Mouse (Mus musculus) forebrain, embryonic 15.5 days (tissue): ENCODE results near the gene 4933407L21Rik. TPM values are rescaled to one million over a fixed set of nuclear protein-coding genes. Genes with fewer than 3 reads are reported as not detected.

Source experiments
- ATAC-seq: fragments of 200-750 bp; cut with Nextera tagmentation; replicated peaks from 2 replicates; pipeline ENCODE4 v1.8.0; 2017; ENCODE audit warnings: mild to moderate bottlenecking, moderate TSS enrichment, moderate library complexity
- H3K27ac ChIP-seq: fragments of 300-500 bp; sonication (generic); replicated peaks from 2 replicates; pipeline ENCODE4 v1.5.1; 2015; ENCODE audit warnings: mild to moderate bottlenecking, inconsistent platforms
- H3K27me3 ChIP-seq: fragments of 300-500 bp; sonication (generic); 2 replicates; pipeline ENCODE4 v1.6.1; 2015; ENCODE audit warnings: inconsistent platforms
- H3K36me3 ChIP-seq: fragments of 300-500 bp; sonication (generic); 2 replicates; pipeline ENCODE4 v1.6.1; 2015; ENCODE audit warnings: mild to moderate bottlenecking, inconsistent platforms
- H3K4me1 ChIP-seq: fragments of 300-500 bp; sonication (generic); 2 replicates; pipeline ENCODE4 v1.6.1; 2015; ENCODE audit warnings: inconsistent platforms
- H3K4me2 ChIP-seq: fragments of 300-500 bp; sonication (generic); replicated peaks from 2 replicates; pipeline ENCODE4 v1.6.1; 2015; ENCODE audit warnings: mild to moderate bottlenecking, inconsistent platforms
- H3K4me3 ChIP-seq: fragments of 300-500 bp; sonication (generic); 2 replicates; pipeline ENCODE4 v1.5.1; 2015; ENCODE audit warnings: mild to moderate bottlenecking, inconsistent platforms
- H3K9ac ChIP-seq: fragments of 300-500 bp; sonication (generic); replicated peaks from 2 replicates; pipeline ENCODE4 v1.6.1; 2015; ENCODE audit warnings: mild to moderate bottlenecking, inconsistent platforms
- H3K9me3 ChIP-seq: fragments of 300-500 bp; sonication (generic); 2 replicates; pipeline ENCODE4 v1.6.1; 2016; ENCODE audit warnings: inconsistent platforms
- WGBS: fragments of 180-500 bp; shearing (Covaris S2); methylation state at CpG from one replicate; pipeline ENCODE4 v1.1.7; 2015; ENCODE audit warnings: mixed read lengths; 5-methylcytosine and 5-hydroxymethylcytosine counted together
- polyA plus RNA-seq: library from polyadenylated mRNA; unstranded; fragments of >200 nt; fragmentation: Nextera tagmentation; extraction: Ambion mirVana; gene quantifications from 2 replicates; pipeline ENCODE4 v1.2.1, GENCODE M21; 2015

The 4933407L21Rik gene
- polyA plus RNA-seq, 1 experiment from 2014 or later: 4.4 TPM

DNA sequence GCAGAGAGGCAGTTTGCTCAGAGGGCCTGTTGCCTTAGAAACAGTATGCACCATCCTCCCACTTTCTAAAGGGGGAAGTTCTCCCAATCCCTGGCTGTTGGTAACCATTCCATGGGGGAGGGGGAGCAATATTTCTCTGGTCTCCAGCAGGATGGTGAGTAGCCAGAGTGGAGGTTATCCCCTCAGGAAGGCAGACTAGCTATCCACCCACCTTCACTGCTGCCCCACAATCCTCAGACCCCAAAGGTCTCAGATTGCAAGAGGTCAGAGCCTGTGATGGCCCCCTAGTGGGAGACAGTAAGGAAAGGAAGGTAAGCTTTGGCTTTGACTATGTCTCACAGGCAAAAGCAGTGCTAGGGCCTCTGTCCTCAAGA lies 28.9 kb upstream of the 4933407L21Rik start:
- peak overlapping the region; percentile 84 for H3K4me2 ChIP-seq
- no peaks in the 10 kb centered on the region for H3K9me3 ChIP-seq
- H3K4me3 ChIP-seq: no peak overlapping the region
- H3K27ac ChIP-seq: peak overlapping the region; percentile 88
- H3K36me3 ChIP-seq: peaks cover 5% of the 10 kb centered on the region; the same call in 1 of the 2 replicates
- H3K27me3 ChIP-seq: no peaks in the 10 kb centered on the region
- peaks cover 77% of the 10 kb centered on the region for H3K4me1 ChIP-seq
- H3K9ac ChIP-seq: 0 out of 2 replicates have a peak overlapping the region, but pooled peaks have one; percentile 15
- no peak for ATAC-seq

GRCm38 (mm10) chr1:85900521-85901333 lies 27.6 kb upstream of the 4933407L21Rik start:
- Histone ChIP-seq H3K4me1 (peaks cover 70% of the 10 kb centered on the region), H3K36me3 (peaks cover 18% of the 10 kb centered on the region), H3K27me3 (no peaks in the 10 kb centered on the region), H3K4me2 (no peak overlapping the region), H3K9ac (no peak overlapping the region), H3K27ac (peak overlapping the region; percentile 88), H3K4me3 (no peak overlapping the region), H3K9me3 (no peaks in the 10 kb centered on the region)
- ATAC-seq: no peak
- WGBS: 76% methylated on average over 7 of the region's 7 CpGs

DNA sequence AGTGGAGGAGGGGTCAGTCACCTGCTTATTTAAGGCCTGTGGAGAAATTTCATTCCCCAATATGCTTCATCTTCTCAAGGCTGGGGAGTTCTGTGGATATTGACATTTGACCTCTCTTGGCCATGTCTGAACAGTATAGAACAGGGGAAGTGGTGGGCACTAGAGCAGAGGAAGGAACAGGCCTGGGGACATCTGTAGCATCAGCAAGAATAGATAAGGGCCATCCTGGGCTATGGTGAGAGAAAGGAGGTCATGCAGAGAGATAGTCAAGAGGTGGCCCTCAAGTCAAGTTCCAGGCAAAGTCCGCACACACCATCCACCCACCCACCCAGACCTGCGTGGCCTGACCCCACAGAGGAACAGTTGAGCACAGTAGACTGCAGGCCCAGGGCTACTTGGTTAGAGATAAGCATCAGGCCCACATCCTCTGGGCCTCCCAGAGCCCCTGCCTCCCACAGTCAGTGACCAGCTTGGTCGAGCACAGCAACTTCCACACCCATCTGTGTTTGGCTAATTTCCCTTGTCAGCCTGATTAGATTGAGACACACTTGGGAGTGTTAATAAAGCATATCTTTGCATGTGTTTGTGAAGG lies 26.7 kb upstream of the 4933407L21Rik start:
- Histone ChIP-seq H3K9ac (no peak overlapping the region), H3K4me2 (no peak overlapping the region), H3K27ac (peak overlapping the region; percentile 80), H3K36me3 (peaks cover 27% of the 10 kb centered on the region), H3K9me3 (no peaks in the 10 kb centered on the region), H3K27me3 (no peaks in the 10 kb centered on the region), H3K4me3 (no peak overlapping the region), H3K4me1 (peaks cover 61% of the 10 kb centered on the region)
- 47% methylated on average over 3 of the region's 3 CpGs for WGBS
- ATAC-seq: peak; percentile 53

DNA sequence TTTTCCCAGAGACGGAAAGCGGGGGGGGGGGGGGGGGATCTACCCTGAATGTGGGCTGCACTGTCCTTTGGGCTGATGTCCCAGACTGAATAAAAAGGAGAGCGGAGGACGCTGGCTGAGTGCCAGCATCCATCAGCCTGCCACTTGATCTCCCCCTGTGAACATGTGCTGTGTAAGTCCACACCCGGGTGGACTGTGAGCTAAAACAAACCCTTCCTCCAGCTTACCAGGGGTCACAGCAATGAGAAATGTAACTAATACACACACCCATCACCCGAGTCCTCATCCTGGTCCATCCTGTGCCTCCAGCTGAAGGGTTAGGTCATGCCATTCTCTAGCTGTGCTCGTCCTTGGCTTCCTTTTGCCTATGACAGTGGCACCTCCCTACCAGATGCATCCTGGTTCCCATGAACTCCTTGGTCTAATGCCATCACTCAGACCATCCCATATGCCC lies 26.1 kb upstream of the 4933407L21Rik start:
- Histone ChIP-seq H3K4me2 (no peak overlapping the region), H3K4me1 (peaks cover 56% of the 10 kb centered on the region), H3K27ac (peak overlapping the region; percentile 80), H3K9ac (no peak overlapping the region), H3K36me3 (peaks cover 31% of the 10 kb centered on the region), H3K9me3 (no peaks in the 10 kb centered on the region), H3K4me3 (no peak overlapping the region), H3K27me3 (no peaks in the 10 kb centered on the region)
- 9% methylated on average over 7 of the region's 7 CpGs for WGBS
- peak; percentile 66 for ATAC-seq

- Histone ChIP-seq H3K9me3 (no peaks in the 10 kb centered on the region), H3K4me3 (no peak overlapping the region), H3K36me3 (peaks cover 43% of the 10 kb centered on the region), H3K27me3 (no peaks in the 10 kb centered on the region), H3K4me2 (no peak overlapping the region), H3K27ac (no peak overlapping the region), H3K4me1 (peaks cover 9% of the 10 kb centered on the region), H3K9ac (no peak overlapping the region)
- ATAC-seq: no peak
- WGBS: 93% methylated on average over 12 of the region's 12 CpGs
Observed at GRCm38 (mm10) chr1:85906892-85907291, 21.4 kb upstream of the 4933407L21Rik start.

DNA sequence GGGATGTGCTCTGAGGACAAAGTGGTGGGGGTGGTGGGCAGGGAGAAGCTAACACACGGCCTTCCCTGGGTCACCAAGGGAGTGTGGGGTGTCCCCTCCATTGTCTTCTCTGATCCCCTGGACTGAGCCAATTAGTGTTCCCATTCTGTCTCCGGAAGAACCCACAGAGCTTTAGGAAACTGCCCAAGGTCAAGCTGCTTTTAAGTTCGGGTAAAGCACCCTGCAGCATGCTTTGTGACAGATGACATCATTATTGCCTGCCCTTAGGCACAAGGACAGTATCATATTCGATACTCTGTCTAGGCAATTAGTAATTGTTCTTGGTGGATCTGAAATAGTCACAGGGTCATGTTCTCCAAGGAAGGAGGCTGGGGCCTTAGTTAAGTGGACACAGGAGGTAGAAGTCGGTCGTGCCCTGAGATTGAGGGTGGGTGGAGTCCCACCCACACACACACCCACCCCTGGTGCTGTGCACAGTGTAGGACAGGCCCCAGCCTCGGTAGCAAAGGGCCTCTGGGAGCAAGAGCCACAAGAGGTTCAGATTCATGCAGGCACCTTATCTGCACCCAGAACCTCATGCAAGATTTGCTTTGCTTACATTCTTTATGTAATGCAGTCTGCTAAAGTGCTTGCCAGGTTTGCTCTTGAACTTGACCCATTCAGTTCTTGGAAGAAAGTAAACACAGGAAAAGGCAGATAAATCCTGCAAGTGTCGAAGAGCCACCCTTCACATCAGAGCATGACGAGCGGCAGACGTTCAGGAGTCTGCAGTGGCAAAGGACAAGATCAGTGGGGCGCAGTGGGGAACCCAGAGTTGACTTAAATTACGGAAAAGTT lies 19.3 kb upstream of the 4933407L21Rik start:
- 67% methylated on average over 13 of the region's 13 CpGs for WGBS
- no peak for ATAC-seq
- H3K36me3 ChIP-seq: peaks cover 41% of the 10 kb centered on the region

GRCm38 (mm10) chr1:85913078-85913755 lies 15.1 kb upstream of the 4933407L21Rik start:
- Histone ChIP-seq H3K4me3 (no peak overlapping the region), H3K27me3 (no peaks in the 10 kb centered on the region), H3K27ac (no peak overlapping the region), H3K4me2 (no peak overlapping the region), H3K9ac (no peak overlapping the region), H3K4me1 (peaks cover 20% of the 10 kb centered on the region), H3K36me3 (peaks cover 2% of the 10 kb centered on the region; the same call in 1 of the 2 replicates), H3K9me3 (no peaks in the 10 kb centered on the region)
- no peak for ATAC-seq
- WGBS: 95% methylated on average over 7 of the region's 7 CpGs

More for the DNA sequence above, 19.3 kb upstream of the 4933407L21Rik start:
- Histone ChIP-seq H3K4me2 (no peak overlapping the region), H3K9ac (no peak overlapping the region), H3K27ac (no peak overlapping the region), H3K4me1 (no peaks in the 10 kb centered on the region), H3K4me3 (no peak overlapping the region), H3K27me3 (no peaks in the 10 kb centered on the region), H3K9me3 (no peaks in the 10 kb centered on the region)

DNA sequence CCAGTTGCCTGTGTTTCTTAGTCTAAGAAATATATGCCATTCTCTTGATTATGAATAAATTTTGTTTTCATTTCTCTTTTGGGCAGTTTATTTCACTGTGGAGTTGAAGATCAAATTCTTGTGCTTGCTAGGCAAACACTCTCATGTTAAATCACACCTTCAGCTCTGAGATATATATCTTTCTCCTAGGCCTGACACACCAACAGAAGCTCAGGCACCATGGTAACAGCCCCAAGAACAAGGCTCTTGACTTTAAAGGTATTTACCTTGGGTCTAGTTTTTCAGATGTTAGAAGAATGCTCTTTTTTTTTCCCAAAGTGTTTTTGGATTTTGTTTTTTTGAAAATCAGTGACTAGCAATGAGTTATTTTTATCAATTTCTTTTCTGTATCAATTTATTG lies 12.4 kb upstream of the 4933407L21Rik start:
- Histone ChIP-seq H3K36me3 (no peaks in the 10 kb centered on the region), H3K27ac (peak overlapping the region; percentile 92), H3K4me1 (peaks cover 22% of the 10 kb centered on the region), H3K4me3 (no peak overlapping the region), H3K9ac (no peak overlapping the region), H3K4me2 (no peak overlapping the region), H3K9me3 (no peaks in the 10 kb centered on the region), H3K27me3 (no peaks in the 10 kb centered on the region)
- no peak for ATAC-seq

- no peak overlapping the region; the same call in 1 of the 2 replicates for H3K4me2 ChIP-seq
Observed at GRCm38 (mm10) chr1:85916830-85917450, 11.3 kb upstream of the 4933407L21Rik start.

DNA sequence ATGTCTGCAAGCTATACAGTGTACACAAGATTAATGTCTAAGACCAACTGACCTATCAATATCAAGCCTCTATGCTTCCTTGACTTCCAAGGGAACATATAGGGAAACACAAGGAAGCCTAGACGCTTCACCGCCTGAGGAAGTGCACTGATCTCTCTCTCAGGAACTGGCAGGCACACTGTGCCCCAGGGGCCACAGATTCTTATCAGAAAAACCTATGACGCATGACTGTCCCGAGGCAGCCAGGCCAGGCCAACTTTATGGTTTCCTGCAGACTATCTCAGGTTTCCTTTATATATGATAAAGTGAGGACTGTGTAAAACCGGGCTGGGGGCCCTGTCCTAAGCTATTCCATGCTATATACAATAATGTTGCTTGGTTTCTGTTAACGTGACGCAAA lies 8.7 kb upstream of the 4933407L21Rik start:
- Histone ChIP-seq H3K4me1 (peaks cover 32% of the 10 kb centered on the region), H3K4me3 (no peak overlapping the region), H3K27me3 (no peaks in the 10 kb centered on the region), H3K9ac (no peak overlapping the region), H3K4me2 (no peak overlapping the region), H3K27ac (no peak overlapping the region), H3K36me3 (no peaks in the 10 kb centered on the region), H3K9me3 (no peaks in the 10 kb centered on the region)
- WGBS: 98% methylated on average over 7 of the region's 7 CpGs
- no peak for ATAC-seq

More at GRCm38 (mm10) chr1:85916830-85917450, 11.3 kb upstream of the 4933407L21Rik start:
- ATAC-seq: peak; percentile 91
- no peaks in the 10 kb centered on the region for H3K36me3 ChIP-seq
- no peaks in the 10 kb centered on the region for H3K9me3 ChIP-seq
- 3% methylated on average over 4 of the region's 4 CpGs for WGBS
- H3K4me1 ChIP-seq: peaks cover 22% of the 10 kb centered on the region
- no peaks in the 10 kb centered on the region for H3K27me3 ChIP-seq
- no peak overlapping the region for H3K9ac ChIP-seq
- no peak overlapping the region for H3K4me3 ChIP-seq
- H3K27ac ChIP-seq: peak overlapping the region; percentile 92

GRCm38 (mm10) chr1:85921725-85922124 lies 6.6 kb upstream of the 4933407L21Rik start:
- H3K9ac ChIP-seq: no peak overlapping the region
- no peaks in the 10 kb centered on the region for H3K27me3 ChIP-seq
- H3K4me3 ChIP-seq: no peak overlapping the region
- H3K36me3 ChIP-seq: no peaks in the 10 kb centered on the region
- H3K4me2 ChIP-seq: no peak overlapping the region
- H3K9me3 ChIP-seq: no peaks in the 10 kb centered on the region
- 74% methylated on average over 7 of the region's 7 CpGs for WGBS
- H3K4me1 ChIP-seq: peaks cover 25% of the 10 kb centered on the region
- peak overlapping the region; percentile 12 for H3K27ac ChIP-seq
- ATAC-seq: no peak
